Mouse (Mus musculus): ENCODE measurements around the gene BC067074. TPM values are rescaled to one million over a fixed set of nuclear protein-coding genes. Genes with fewer than 3 reads are reported as not detected.
A peak's percentile ranks its signal among the peaks of the same experiment; 100 is the strongest.

BC067074 gene
- polyA plus RNA-seq, 1 experiment from 2014 or later = 0.77 TPM

DNA sequence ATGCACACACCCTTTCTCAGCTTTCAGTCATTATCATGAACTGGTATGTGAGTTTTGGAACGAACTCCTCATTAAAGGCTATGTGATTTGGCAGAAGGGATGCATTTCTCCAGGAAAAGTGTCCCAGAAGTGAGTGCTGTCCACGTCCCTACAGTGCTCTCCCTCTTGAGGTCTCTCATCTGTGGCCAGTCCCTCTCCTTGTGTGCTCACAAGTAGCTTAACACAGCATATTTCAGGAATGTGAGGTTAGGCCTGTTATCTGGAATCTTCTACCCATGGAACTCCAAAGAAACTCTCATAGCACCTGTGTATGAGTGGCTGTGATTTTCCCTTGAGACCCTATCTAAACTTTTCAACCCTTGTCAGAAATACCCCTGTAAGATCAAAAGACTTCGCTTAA, 32.7 kb downstream of the BC067074 start:
- Histone ChIP-seq H3K9me3 (replicated peaks) (no peaks in the 10 kb centered on the region; the same call in none of the 2 replicates), H3K4me1 (no peaks in the 10 kb centered on the region), H3K36me3 (no peaks in the 10 kb centered on the region), H3K9ac (replicated peaks) (no peak overlapping the region), H3K27ac (replicated peaks) (no peak overlapping the region), H3K4me2 (no peak overlapping the region), H3K27me3 (replicated peaks) (no peaks in the 10 kb centered on the region), H3K4me3 (replicated peaks) (no peak overlapping the region)
- 84% methylated on average over 3 of the region's 3 CpGs for WGBS
- no peak for ATAC-seq (ENCODE audit: low FRiP score)

DNA sequence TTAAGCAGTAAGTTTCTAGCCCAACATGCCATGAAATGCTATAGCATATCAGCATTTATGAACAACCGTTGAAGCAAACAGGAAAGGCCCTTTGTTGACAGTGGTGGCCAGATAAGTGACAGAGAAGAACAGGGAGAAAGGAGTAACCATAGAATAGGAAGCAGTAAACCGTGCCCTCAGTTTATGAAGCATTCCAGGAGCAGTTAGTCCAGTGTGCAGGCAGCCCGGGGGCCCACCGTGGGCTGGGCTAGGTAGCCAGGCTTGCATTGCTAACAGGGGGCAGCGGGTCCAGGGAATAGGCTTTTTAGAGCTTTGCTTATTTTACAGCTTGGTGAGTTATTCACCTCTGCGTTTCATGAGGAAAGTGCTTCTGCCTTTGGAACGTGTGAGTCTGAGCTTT, 39.3 kb downstream of the BC067074 start:
- no peaks in the 10 kb centered on the region for H3K27me3 ChIP-seq (replicated peaks)
- 44% methylated on average over 7 of the region's 7 CpGs for WGBS

DNA sequence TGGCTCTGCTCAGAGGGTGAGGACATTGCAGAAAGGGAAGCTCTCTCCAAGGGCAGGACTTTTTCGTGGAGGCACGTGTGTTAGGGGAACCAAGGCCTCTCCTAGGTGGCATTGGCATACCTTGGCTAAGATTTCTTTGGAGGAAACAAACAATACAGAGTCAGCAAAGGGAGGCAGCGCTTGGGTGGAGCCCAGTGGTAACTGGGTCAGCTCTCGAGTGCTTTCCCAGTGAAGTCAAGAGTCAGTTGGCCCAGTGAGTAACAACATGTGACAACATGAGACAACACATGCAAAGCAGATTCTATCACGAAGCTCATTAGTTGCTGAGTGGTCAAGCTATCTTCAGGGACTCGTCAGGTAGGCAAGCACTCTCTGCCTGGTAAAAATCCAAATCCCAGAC, 40.4 kb downstream of the BC067074 start:
- Histone ChIP-seq H3K4me2 (no peak overlapping the region), H3K36me3 (no peaks in the 10 kb centered on the region), H3K9ac (replicated peaks) (no peak overlapping the region), H3K4me3 (replicated peaks) (no peak overlapping the region), H3K27me3 (replicated peaks) (no peaks in the 10 kb centered on the region), H3K27ac (replicated peaks) (no peak overlapping the region), H3K9me3 (replicated peaks) (no peaks in the 10 kb centered on the region; the same call in none of the 2 replicates), H3K4me1 (no peaks in the 10 kb centered on the region)
- WGBS = 90% methylated on average over 6 of the region's 6 CpGs
- ATAC-seq (ENCODE audit: low FRiP score) = no peak

More for the DNA sequence above, 39.3 kb downstream of the BC067074 start:
- Histone ChIP-seq H3K9ac (replicated peaks) (no peak overlapping the region), H3K4me3 (replicated peaks) (no peak overlapping the region), H3K9me3 (replicated peaks) (no peaks in the 10 kb centered on the region; the same call in none of the 2 replicates), H3K36me3 (no peaks in the 10 kb centered on the region), H3K4me1 (no peaks in the 10 kb centered on the region), H3K4me2 (no peak overlapping the region), H3K27ac (replicated peaks) (no peak overlapping the region)
- ATAC-seq (ENCODE audit: low FRiP score) = no peak

DNA sequence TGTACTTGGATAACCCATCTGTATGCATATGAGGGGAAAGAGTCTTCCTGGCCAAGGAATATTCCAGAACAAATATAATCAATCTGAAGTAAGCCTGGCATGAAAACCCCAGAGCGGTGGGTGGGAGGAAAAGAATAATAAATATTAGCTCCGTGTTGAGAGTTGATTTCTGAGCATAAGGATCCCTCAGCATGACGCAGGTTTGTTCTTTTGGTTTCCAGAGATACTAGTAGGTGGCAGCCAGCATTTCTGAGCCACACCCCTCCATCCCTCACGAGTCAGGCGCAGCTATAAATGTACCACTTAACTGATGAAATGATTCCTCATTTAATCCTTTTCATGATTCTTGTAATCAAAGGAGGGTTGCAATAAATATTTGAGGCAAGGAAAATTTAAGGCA, 41.0 kb downstream of the BC067074 start:
- Histone ChIP-seq H3K4me2 (no peak overlapping the region), H3K36me3 (no peaks in the 10 kb centered on the region), H3K9me3 (replicated peaks) (no peaks in the 10 kb centered on the region; the same call in none of the 2 replicates), H3K9ac (replicated peaks) (no peak overlapping the region), H3K27me3 (replicated peaks) (no peaks in the 10 kb centered on the region), H3K27ac (replicated peaks) (no peak overlapping the region), H3K4me1 (no peaks in the 10 kb centered on the region), H3K4me3 (replicated peaks) (no peak overlapping the region)
- WGBS = 74% methylated on average over 5 of the region's 5 CpGs
- no peak for ATAC-seq (ENCODE audit: low FRiP score)

DNA sequence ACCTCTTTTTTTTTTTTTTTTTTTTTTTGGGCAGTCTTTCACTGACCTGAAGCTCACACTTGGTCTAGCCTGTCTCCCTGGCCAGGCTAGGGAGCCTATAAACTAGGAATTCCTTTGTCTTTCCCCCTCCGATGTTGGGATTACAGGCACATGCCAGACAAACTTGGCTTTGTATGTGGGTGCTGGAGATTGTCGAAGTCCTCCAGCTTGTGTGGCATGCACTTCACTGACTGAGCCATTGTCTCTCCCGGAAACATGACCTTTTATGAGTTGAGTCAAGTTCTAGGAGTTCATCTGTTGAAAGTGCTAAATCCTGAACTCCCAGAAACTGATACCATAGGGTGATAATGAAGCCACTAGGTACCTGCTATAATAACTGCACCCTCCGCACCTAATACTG, 41.8 kb downstream of the BC067074 start:
- WGBS = 53% methylated on average over 4 of the region's 4 CpGs
- H3K4me2 ChIP-seq = no peak overlapping the region
- no peaks in the 10 kb centered on the region; the same call in none of the 2 replicates for H3K9me3 ChIP-seq (replicated peaks)
- H3K4me3 ChIP-seq (replicated peaks) = no peak overlapping the region
- no peaks in the 10 kb centered on the region for H3K27me3 ChIP-seq (replicated peaks)
- H3K36me3 ChIP-seq = no peaks in the 10 kb centered on the region
- no peaks in the 10 kb centered on the region for H3K4me1 ChIP-seq
- H3K9ac ChIP-seq (replicated peaks) = no peak overlapping the region
- H3K27ac ChIP-seq (replicated peaks) = no peak overlapping the region
- ATAC-seq (ENCODE audit: low FRiP score) = no peak

DNA sequence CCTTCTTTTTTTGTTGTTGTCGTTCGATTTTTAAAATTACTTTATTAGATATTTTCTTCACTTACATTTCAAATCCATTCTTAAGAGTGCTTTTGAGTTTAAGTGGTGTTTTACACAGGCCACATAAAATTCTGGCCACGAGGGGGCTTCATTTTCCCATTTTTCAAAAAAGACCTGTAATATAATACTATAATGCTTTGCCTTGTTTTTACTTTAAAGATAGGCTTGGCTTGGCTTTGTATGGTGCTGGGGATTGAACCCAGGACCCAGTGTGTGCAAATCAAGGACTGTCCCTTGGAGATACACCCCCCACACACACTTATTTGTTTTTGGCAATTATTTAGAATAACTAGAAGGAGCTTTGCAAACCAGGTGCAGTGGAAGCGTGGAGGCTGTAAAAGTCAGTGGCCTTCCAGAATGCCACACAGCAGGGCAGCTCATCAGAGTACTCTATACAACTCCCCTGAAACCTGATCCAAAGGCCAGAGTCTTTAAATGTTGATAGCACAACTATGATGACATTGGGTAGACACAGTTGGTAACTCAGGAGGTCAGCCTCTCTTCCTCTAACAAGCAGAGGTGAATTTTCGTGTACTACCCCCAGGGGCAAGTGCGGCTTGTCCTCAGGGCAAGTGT, 44.4 kb downstream of the BC067074 start:
- Histone ChIP-seq H3K27ac (replicated peaks) (no peak overlapping the region), H3K9me3 (replicated peaks) (no peaks in the 10 kb centered on the region), H3K27me3 (replicated peaks) (no peaks in the 10 kb centered on the region), H3K36me3 (no peaks in the 10 kb centered on the region), H3K4me2 (no peak overlapping the region), H3K4me3 (replicated peaks) (no peak overlapping the region), H3K9ac (replicated peaks) (no peak overlapping the region), H3K4me1 (no peaks in the 10 kb centered on the region)
- peak; percentile 63 for ATAC-seq (ENCODE audit: low FRiP score)
- WGBS = 44% methylated on average over 6 of the region's 6 CpGs

DNA sequence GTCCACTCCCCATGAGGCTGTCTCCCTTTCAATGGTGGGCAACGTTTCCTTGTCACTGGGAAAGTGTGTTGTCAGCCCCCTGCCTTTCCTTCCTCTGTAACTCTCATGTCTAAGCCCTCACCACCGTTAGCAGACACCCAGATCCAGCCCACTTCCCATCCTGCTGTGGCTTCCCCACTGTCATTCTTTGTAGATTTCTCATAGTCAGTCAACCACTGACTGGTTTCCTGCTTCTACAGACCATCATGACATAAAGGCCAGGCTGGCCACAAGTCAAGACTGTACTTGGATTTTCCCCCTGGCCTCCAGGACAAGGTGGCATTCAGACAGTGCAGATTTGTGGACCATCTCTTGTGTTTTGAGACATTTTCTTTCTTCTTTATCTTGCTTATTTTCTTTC, 47.7 kb downstream of the BC067074 start:
- H3K4me2 ChIP-seq = no peak overlapping the region
- no peaks in the 10 kb centered on the region for H3K4me1 ChIP-seq
- no peak overlapping the region for H3K4me3 ChIP-seq (replicated peaks)
- no peak for ATAC-seq (ENCODE audit: low FRiP score)
- no peaks in the 10 kb centered on the region for H3K27me3 ChIP-seq (replicated peaks)
- no peaks in the 10 kb centered on the region for H3K36me3 ChIP-seq
- no peak overlapping the region for H3K9ac ChIP-seq (replicated peaks)
- WGBS = 56% methylated on average over 2 of the region's 2 CpGs
- H3K27ac ChIP-seq (replicated peaks) = no peak overlapping the region
- H3K9me3 ChIP-seq (replicated peaks) = no peaks in the 10 kb centered on the region

DNA sequence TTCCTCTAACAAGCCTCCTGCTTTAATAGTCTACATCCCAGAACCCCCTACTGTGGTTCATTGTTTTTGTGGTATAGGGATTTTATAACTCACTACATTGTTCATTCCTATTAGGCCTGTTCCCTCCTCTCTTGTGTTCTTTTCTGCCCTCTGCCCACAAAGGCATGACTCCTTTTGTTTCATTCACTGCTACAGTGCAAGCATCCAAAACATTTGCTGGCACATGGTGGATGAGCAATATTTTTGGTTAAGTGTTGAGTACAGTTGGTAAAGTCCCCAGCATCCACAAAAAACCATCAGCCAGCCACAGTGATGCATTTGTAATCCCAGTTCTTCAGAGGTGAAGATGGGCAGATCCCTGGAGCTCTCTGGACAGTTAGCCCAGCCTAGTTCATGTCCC, 48.2 kb downstream of the BC067074 start:
- Histone ChIP-seq H3K4me3 (replicated peaks) (no peak overlapping the region), H3K4me2 (no peak overlapping the region), H3K9me3 (replicated peaks) (no peaks in the 10 kb centered on the region), H3K36me3 (no peaks in the 10 kb centered on the region), H3K4me1 (no peaks in the 10 kb centered on the region), H3K9ac (replicated peaks) (no peak overlapping the region), H3K27me3 (replicated peaks) (no peaks in the 10 kb centered on the region), H3K27ac (replicated peaks) (no peak overlapping the region)
- no peak for ATAC-seq (ENCODE audit: low FRiP score)

DNA sequence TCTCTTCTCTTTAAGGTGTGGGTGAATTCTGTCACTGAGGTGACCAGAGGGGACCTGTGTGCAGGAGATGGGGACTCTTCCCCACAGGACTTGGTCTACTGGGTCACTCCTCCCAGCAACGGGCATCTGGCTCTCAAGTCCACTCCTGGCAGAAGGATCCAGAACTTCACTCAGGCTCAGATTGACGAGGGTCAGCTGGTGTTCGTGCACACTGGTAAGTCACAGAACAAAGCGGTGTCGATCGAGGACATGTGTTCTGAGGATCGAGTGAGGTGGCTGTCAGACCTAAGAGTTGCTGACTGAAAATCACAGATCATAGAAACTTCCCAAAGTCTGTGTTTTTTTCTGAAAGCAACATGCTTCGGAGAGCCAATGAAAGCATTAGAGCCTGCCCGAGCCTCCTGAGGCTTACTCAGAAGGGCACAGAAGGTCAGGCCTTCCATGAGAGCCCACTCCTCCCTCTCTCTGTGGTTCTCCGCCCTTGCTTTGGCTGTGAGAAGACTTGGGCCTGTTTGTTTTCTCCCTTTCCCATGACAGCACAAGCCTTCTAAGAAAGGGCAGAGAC, 49.5 kb downstream of the BC067074 start:
- Histone ChIP-seq H3K4me2 (no peak overlapping the region), H3K9ac (replicated peaks) (no peak overlapping the region), H3K4me3 (replicated peaks) (no peak overlapping the region), H3K27me3 (replicated peaks) (no peaks in the 10 kb centered on the region), H3K36me3 (no peaks in the 10 kb centered on the region), H3K4me1 (no peaks in the 10 kb centered on the region), H3K9me3 (replicated peaks) (no peaks in the 10 kb centered on the region), H3K27ac (replicated peaks) (no peak overlapping the region)
- ATAC-seq (ENCODE audit: low FRiP score) = no peak
- 86% methylated on average over 10 of the region's 10 CpGs for WGBS

DNA sequence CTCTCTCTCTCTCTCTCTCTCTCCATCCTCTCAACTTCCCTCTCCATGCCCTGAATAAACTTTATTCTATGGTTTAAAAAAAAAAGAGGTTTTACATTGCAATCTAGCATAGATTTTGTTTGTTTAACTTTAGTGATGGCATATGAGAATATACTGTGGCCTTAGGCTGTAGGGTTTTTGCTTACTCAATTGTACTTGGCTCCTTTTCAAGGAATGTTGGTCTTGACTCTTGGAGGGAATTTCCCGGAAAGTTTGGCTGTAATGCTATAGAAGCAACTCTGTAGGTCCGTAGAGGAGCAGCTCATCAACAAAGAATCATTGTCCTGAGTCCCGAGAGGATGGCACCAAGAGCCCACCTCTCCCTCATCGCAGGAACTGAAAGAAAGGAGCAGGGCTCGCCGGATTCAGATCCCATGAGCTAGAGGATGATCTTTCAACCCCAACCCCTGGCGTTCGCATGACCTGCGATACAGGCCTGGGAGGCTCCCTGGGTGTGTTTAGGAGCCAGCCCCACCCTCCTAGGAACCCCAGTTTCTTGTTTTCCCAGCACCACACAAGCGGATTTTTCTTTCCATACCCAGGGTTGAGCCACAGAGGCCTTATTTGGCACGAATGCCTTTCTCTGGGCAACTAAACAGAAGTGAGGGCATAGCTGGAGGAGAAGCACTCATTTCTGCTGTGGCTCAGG, 57.9 kb downstream of the BC067074 start:
- Histone ChIP-seq H3K9ac (replicated peaks) (no peak overlapping the region), H3K4me1 (0 out of 2 replicates have a peak, but pooled peaks cover 6% of the 10 kb centered on the region), H3K27me3 (replicated peaks) (no peaks in the 10 kb centered on the region), H3K27ac (replicated peaks) (no peak overlapping the region), H3K36me3 (no peaks in the 10 kb centered on the region), H3K9me3 (replicated peaks) (no peaks in the 10 kb centered on the region), H3K4me2 (no peak overlapping the region), H3K4me3 (replicated peaks) (no peak overlapping the region)
- 73% methylated on average over 11 of the region's 11 CpGs for WGBS
- ATAC-seq (ENCODE audit: low FRiP score) = no peak

DNA sequence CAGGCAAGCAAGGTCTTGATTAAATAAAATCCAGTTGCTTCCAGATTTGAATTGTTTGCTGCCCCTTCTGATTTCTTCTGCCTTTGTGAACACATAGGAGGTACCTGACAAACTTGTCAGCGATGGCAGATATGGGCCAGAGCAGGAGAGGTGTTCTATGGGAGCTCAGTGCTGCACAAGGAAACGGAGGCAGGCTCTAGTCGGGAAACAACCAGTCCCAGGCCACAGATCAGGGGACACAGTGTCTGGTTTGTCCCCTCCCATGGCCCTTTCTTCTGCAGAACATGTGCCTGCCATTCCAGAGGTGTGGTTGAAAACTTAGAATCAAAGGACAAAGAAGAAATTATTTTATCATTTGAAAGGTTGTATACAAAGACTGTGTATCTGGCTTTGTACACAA, 60.6 kb downstream of the BC067074 start:
- 92% methylated on average over 3 of the region's 3 CpGs for WGBS
- Histone ChIP-seq H3K9ac (replicated peaks) (no peak overlapping the region), H3K4me3 (replicated peaks) (no peak overlapping the region), H3K4me2 (no peak overlapping the region), H3K4me1 (peaks cover 10% of the 10 kb centered on the region; the same call in 1 of the 2 replicates), H3K27ac (replicated peaks) (no peak overlapping the region), H3K9me3 (replicated peaks) (no peaks in the 10 kb centered on the region), H3K36me3 (no peaks in the 10 kb centered on the region), H3K27me3 (replicated peaks) (no peaks in the 10 kb centered on the region)
- ATAC-seq (ENCODE audit: low FRiP score) = no peak

DNA sequence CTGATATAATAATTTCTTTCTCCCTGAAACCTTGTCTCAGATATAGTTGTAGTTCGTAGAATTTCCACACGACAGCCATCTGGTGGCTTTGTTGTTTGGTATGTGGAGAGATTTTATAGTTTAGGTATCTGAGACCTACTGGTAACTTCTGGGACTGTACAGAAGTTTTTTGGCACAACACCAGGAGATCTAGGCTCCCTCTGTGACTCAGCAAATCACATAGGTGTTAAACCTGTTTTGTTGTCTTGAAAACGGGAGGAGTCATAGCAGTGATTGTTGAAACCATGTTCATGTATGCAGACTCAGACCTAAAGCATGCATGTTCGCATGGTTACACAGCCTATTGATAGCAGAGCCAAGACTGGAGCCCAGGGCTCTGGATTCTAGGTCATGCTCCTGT, 61.0 kb downstream of the BC067074 start:
- Histone ChIP-seq H3K27ac (replicated peaks) (no peak overlapping the region), H3K4me1 (peaks cover 10% of the 10 kb centered on the region; the same call in 1 of the 2 replicates), H3K9me3 (replicated peaks) (no peaks in the 10 kb centered on the region), H3K4me3 (replicated peaks) (no peak overlapping the region), H3K9ac (replicated peaks) (no peak overlapping the region), H3K27me3 (replicated peaks) (no peaks in the 10 kb centered on the region), H3K36me3 (no peaks in the 10 kb centered on the region), H3K4me2 (no peak overlapping the region)
- no peak for ATAC-seq (ENCODE audit: low FRiP score)
- 92% methylated on average over 4 of the region's 4 CpGs for WGBS
